Mouse (Mus musculus) midbrain, embryonic 10.5 days (tissue): ENCODE measurements at regions not wholly inside any gene's neighbourhood (a gene's known extent, or its start where the extent isn't known, plus 50 kb on each side); places are given as distances from the start of the nearest gene placed in this dataset.

Experiments used
- DNase-seq: peaks from one replicate; pipeline ENCODE4 v3.0.0-alpha.2; 2017; ENCODE audit warnings: low spot score
- H3K27ac ChIP-seq: fragments of 300-500 bp; sonication (generic); replicated peaks from 2 replicates; pipeline ENCODE4 v1.5.1; 2016; ENCODE audit warnings: mild to moderate bottlenecking
- H3K27me3 ChIP-seq: fragments of 300-500 bp; sonication (generic); 2 replicates; pipeline ENCODE4 v1.6.1; 2016; ENCODE audit warnings: low read depth, mild to moderate bottlenecking; ENCODE audit not compliant: poor library complexity, severe bottlenecking
- H3K36me3 ChIP-seq: fragments of 300-500 bp; sonication (generic); 2 replicates; pipeline ENCODE4 v1.6.1; 2016; ENCODE audit warnings: mild to moderate bottlenecking, moderate library complexity
- H3K4me1 ChIP-seq: fragments of 300-500 bp; sonication (generic); 2 replicates; pipeline ENCODE4 v1.6.1; 2016
- H3K4me3 ChIP-seq: fragments of 300-500 bp; sonication (generic); 2 replicates; pipeline ENCODE4 v1.5.1; 2016; ENCODE audit warnings: mild to moderate bottlenecking, moderate library complexity
- H3K9me3 ChIP-seq: fragments of 300-500 bp; sonication (generic); replicated peaks from 2 replicates; pipeline ENCODE4 v1.6.1; 2016; ENCODE audit warnings: mild to moderate bottlenecking
- WGBS: fragments of 180-500 bp; shearing (Covaris S2); methylation state at CpG from one replicate; pipeline ENCODE4 v1.1.7; 2016; 5-methylcytosine and 5-hydroxymethylcytosine counted together

- no peak overlapping the region for H3K27ac ChIP-seq
- 74% methylated on average over 2 of the region's 2 CpGs for WGBS
- no peak overlapping the region for H3K4me3 ChIP-seq
- peaks cover 6% of the 10 kb centered on the region; the same call in 1 of the 2 replicates for H3K4me1 ChIP-seq
- no peaks in the 10 kb centered on the region for H3K36me3 ChIP-seq
- no peak for DNase-seq
- H3K9me3 ChIP-seq: no peaks in the 10 kb centered on the region
- H3K27me3 ChIP-seq: no peaks in the 10 kb centered on the region
Observed at GRCm38 (mm10) chr12:50196339-50196738, 452.6 kb downstream of the Prkd1 start.

- DNase-seq: no peak
- Histone ChIP-seq H3K4me3 (no peak overlapping the region), H3K27me3 (no peaks in the 10 kb centered on the region), H3K27ac (no peak overlapping the region), H3K4me1 (no peaks in the 10 kb centered on the region), H3K36me3 (no peaks in the 10 kb centered on the region), H3K9me3 (no peaks in the 10 kb centered on the region)
- 89% methylated on average over 1 of the region's 1 CpGs for WGBS
Observed at GRCm38 (mm10) chr12:50241139-50241538, 407.8 kb downstream of the Prkd1 start.

- WGBS: 81% methylated on average over 4 of the region's 4 CpGs
- DNase-seq: no peak
- Histone ChIP-seq H3K4me1 (no peaks in the 10 kb centered on the region), H3K36me3 (no peaks in the 10 kb centered on the region), H3K4me3 (no peak overlapping the region), H3K9me3 (no peaks in the 10 kb centered on the region), H3K27me3 (no peaks in the 10 kb centered on the region), H3K27ac (no peak overlapping the region)
Observed at GRCm38 (mm10) chr12:50258901-50259300, 390.0 kb downstream of the Prkd1 start.

DNA sequence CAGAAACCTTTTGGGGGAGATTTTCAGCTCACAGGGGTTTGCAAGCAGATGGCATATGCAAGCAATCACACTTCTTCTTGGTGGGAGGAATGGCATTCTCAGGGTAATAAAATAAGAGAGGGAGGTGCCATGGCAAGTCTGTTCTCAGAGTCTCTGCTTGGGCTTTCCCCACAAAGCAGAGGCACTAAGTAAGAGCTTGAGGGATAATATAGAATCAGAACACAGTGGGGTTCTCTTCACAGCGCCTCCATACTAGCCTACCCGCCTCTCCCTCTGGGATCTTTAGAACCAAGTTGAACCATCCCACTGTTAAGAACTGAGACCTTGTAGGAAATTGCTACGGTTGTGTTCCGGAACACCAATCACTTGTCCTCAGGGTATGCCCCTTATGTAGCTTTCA lies 387.8 kb downstream of the Prkd1 start:
- no peak overlapping the region for H3K4me3 ChIP-seq
- no peak overlapping the region for H3K27ac ChIP-seq
- no peaks in the 10 kb centered on the region for H3K9me3 ChIP-seq
- no peaks in the 10 kb centered on the region for H3K27me3 ChIP-seq
- 81% methylated on average over 4 of the region's 4 CpGs for WGBS
- DNase-seq: no peak
- H3K4me1 ChIP-seq: no peaks in the 10 kb centered on the region
- H3K36me3 ChIP-seq: no peaks in the 10 kb centered on the region

- H3K27me3 ChIP-seq: no peaks in the 10 kb centered on the region
- H3K9me3 ChIP-seq: no peaks in the 10 kb centered on the region
- no peak for DNase-seq
- H3K4me3 ChIP-seq: no peak overlapping the region
- no peak overlapping the region for H3K27ac ChIP-seq
- no peaks in the 10 kb centered on the region for H3K4me1 ChIP-seq
- H3K36me3 ChIP-seq: no peaks in the 10 kb centered on the region
- WGBS: 87% methylated on average over 2 of the region's 2 CpGs
Observed at GRCm38 (mm10) chr12:50273239-50273880, 375.5 kb downstream of the Prkd1 start.

DNA sequence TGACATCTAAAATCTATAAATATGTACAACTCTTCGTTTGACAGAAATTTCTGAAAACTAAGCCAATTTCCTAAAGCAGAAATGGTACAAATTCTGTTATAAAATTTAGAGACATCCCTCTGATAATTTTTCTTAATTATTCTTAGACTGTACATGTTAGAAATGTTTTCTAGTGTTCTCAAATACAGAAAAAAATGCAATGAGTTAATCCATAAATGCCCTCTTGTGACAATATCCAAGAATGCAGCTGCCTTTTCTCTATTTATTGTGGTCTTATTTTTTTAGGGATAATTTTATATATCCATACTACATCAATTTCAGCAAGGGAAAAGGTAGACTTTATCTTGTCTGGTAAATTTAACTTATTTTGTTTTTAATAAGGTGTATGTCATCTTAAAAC lies 367.3 kb downstream of the Prkd1 start:
- DNase-seq: no peak
- WGBS: 76% methylated on average over 1 of the region's 1 CpGs
- no peaks in the 10 kb centered on the region for H3K4me1 ChIP-seq
- no peaks in the 10 kb centered on the region; the same call in 1 of the 2 replicates for H3K9me3 ChIP-seq
- no peaks in the 10 kb centered on the region for H3K36me3 ChIP-seq
- no peak overlapping the region for H3K27ac ChIP-seq
- no peaks in the 10 kb centered on the region for H3K27me3 ChIP-seq
- H3K4me3 ChIP-seq: no peak overlapping the region
